Mouse (Mus musculus): ENCODE data around the gene 4933414I15Rik. TPM values are rescaled to one million over a fixed set of nuclear protein-coding genes. Genes with fewer than 3 reads are reported as not detected.

Gene 4933414I15Rik
- total and polyA plus RNA-seq, 2 experiments from 2014 or later, result not detected

- Histone ChIP-seq H3K27ac (ENCODE audit: low read depth, low read length) (no peak overlapping the region), H3K9ac (no peak overlapping the region), H3K9me3 (ENCODE audit: low read length) (no peaks in the 10 kb centered on the region), H3K36me3 (ENCODE audit: insufficient read depth) (no peaks in the 10 kb centered on the region), H3K27me3 (ENCODE audit: insufficient read depth, low read length) (no peaks in the 10 kb centered on the region), H3K4me2 (ENCODE audit: low read depth) (no peak overlapping the region), H3K4me3 (ENCODE audit: low read depth, low read length) (no peak overlapping the region), H3K4me1 (ENCODE audit: insufficient read depth) (no peaks in the 10 kb centered on the region)
- ATAC-seq (no peak), DNase-seq (no peak)
- no peak for TF ChIP-seq CTCF (IDR thresholded peaks at IDR 0.05; ENCODE audit: low read depth)
- WGBS, result 76% methylated on average over 12 of the region's 12 CpGs
These were observed 1.2 kb downstream of the 4933414I15Rik start for GRCm38 (mm10) chr11:50942386-50942785.

GRCm38 (mm10) chr11:50939621-50940366 is 3.8 kb downstream of the 4933414I15Rik start:
- peak; percentile 86 for DNase-seq
- no peak overlapping the region for H3K27ac ChIP-seq (ENCODE audit: low read depth, low read length)
- no peaks in the 10 kb centered on the region for H3K4me1 ChIP-seq (ENCODE audit: insufficient read depth)
- 38% methylated on average over 14 of the region's 14 CpGs for WGBS
- ATAC-seq, result peak; percentile 53
- H3K4me3 ChIP-seq (ENCODE audit: low read depth, low read length), result no peak overlapping the region
- no peaks in the 10 kb centered on the region for H3K9me3 ChIP-seq (ENCODE audit: low read length)
- no peaks in the 10 kb centered on the region for H3K27me3 ChIP-seq (ENCODE audit: insufficient read depth, low read length)
- H3K36me3 ChIP-seq (ENCODE audit: insufficient read depth), result no peaks in the 10 kb centered on the region
- TF ChIP-seq CTCF (IDR thresholded peaks at IDR 0.05; ENCODE audit: low read depth), result peak; percentile 95
- no peak overlapping the region for H3K4me2 ChIP-seq (ENCODE audit: low read depth)
- no peak overlapping the region for H3K9ac ChIP-seq

- H3K27ac ChIP-seq (ENCODE audit: low read depth, low read length), result no peak overlapping the region
- no peak for TF ChIP-seq CTCF (IDR thresholded peaks at IDR 0.05; ENCODE audit: low read depth)
- H3K4me1 ChIP-seq (ENCODE audit: insufficient read depth), result no peaks in the 10 kb centered on the region
- DNase-seq (no peak), ATAC-seq (no peak)
- no peak overlapping the region for H3K4me2 ChIP-seq (ENCODE audit: low read depth)
- no peaks in the 10 kb centered on the region for H3K9me3 ChIP-seq (ENCODE audit: low read length)
- H3K27me3 ChIP-seq (ENCODE audit: insufficient read depth, low read length), result no peaks in the 10 kb centered on the region
- H3K9ac ChIP-seq, result no peak overlapping the region
- whole genome bisulfite sequencing, result 80% methylated on average over 8 of the region's 8 CpGs
- H3K36me3 ChIP-seq (ENCODE audit: insufficient read depth), result no peaks in the 10 kb centered on the region
- no peak overlapping the region for H3K4me3 ChIP-seq (ENCODE audit: low read depth, low read length)
These were observed 5.1 kb downstream of the 4933414I15Rik start for GRCm38 (mm10) chr11:50938435-50938834.

- no peaks in the 10 kb centered on the region for H3K27me3 ChIP-seq (ENCODE audit: insufficient read depth, low read length)
- H3K9me3 ChIP-seq (ENCODE audit: low read length), result no peaks in the 10 kb centered on the region
- no peak for ATAC-seq
- WGBS, result 61% methylated on average over 1 of the region's 1 CpGs
- H3K4me3 ChIP-seq (ENCODE audit: low read depth, low read length), result peak overlapping the region; percentile 66
- peak overlapping the region; percentile 72; the same call in 1 of the 2 replicates for H3K9ac ChIP-seq
- H3K4me2 ChIP-seq (ENCODE audit: low read depth), result peak overlapping the region; percentile 89
- DNase-seq, result no peak
- H3K36me3 ChIP-seq (ENCODE audit: insufficient read depth), result no peaks in the 10 kb centered on the region
- no peak for TF ChIP-seq CTCF (IDR thresholded peaks at IDR 0.05; ENCODE audit: low read depth)
- H3K27ac ChIP-seq (ENCODE audit: low read depth, low read length), result 0 out of 2 replicates have a peak overlapping the region, but pooled peaks have one; percentile 22
- peaks cover 5% of the 10 kb centered on the region; the same call in 1 of the 2 replicates for H3K4me1 ChIP-seq (ENCODE audit: insufficient read depth)
These were observed 11.5 kb downstream of the 4933414I15Rik start for GRCm38 (mm10) chr11:50932040-50932439.

GRCm38 (mm10) chr11:50931451-50931866 is 12.1 kb downstream of the 4933414I15Rik start, which contains the start of gene Zfp354b:
TSS of gene Zfp354b (minus strand) at chr11:50931633.
- Histone ChIP-seq H3K4me2 (ENCODE audit: low read depth) (peak within 1 kb of the TSS; percentile 89), H3K27me3 (ENCODE audit: insufficient read depth, low read length) (no peaks in the 10 kb centered on the region), H3K36me3 (ENCODE audit: insufficient read depth) (no peaks in the 10 kb centered on the region), H3K4me3 (ENCODE audit: low read depth, low read length) (peak within 1 kb of the TSS; percentile 66), H3K27ac (ENCODE audit: low read depth, low read length) (peak within 1 kb of the TSS; percentile 80), H3K9me3 (ENCODE audit: low read length) (no peaks in the 10 kb centered on the region), H3K9ac (peak within 1 kb of the TSS; percentile 72), H3K4me1 (ENCODE audit: insufficient read depth) (peaks cover 5% of the 10 kb centered on the region; the same call in 1 of the 2 replicates)
- ATAC-seq (peak; percentile 96), DNase-seq (peak; percentile 92)
- WGBS, result 2% methylated on average over 18 of the region's 18 CpGs
- 0 out of 2 replicates have a peak, but pooled peaks have one; percentile 4 for TF ChIP-seq CTCF (IDR thresholded peaks at IDR 0.05; ENCODE audit: low read depth)

GRCm38 (mm10) chr11:50931021-50931420 is 12.5 kb downstream of the 4933414I15Rik start:
- under 1% methylated on average over 16 of the region's 16 CpGs for WGBS
- Histone ChIP-seq H3K27ac (ENCODE audit: low read depth, low read length) (peak overlapping the region; percentile 80), H3K4me1 (ENCODE audit: insufficient read depth) (peaks cover 5% of the 10 kb centered on the region; the same call in 1 of the 2 replicates), H3K4me2 (ENCODE audit: low read depth) (peak overlapping the region; percentile 89), H3K4me3 (ENCODE audit: low read depth, low read length) (peak overlapping the region; percentile 66), H3K36me3 (ENCODE audit: insufficient read depth) (no peaks in the 10 kb centered on the region), H3K9me3 (ENCODE audit: low read length) (no peaks in the 10 kb centered on the region), H3K27me3 (ENCODE audit: insufficient read depth, low read length) (no peaks in the 10 kb centered on the region), H3K9ac (peak overlapping the region; percentile 72)
- no peak for DNase-seq
- TF ChIP-seq CTCF (IDR thresholded peaks at IDR 0.05; ENCODE audit: low read depth), result no peak
- ATAC-seq, result peak; percentile 62

GRCm38 (mm10) chr11:50930469-50931014 is 13.0 kb downstream of the 4933414I15Rik start:
- WGBS, result 33% methylated on average over 14 of the region's 14 CpGs

More at GRCm38 (mm10) chr11:50930469-50931014, 13.0 kb downstream of the 4933414I15Rik start:
- Histone ChIP-seq H3K9me3 (ENCODE audit: low read length) (no peaks in the 10 kb centered on the region), H3K4me2 (ENCODE audit: low read depth) (peak overlapping the region; percentile 89), H3K27ac (ENCODE audit: low read depth, low read length) (peak overlapping the region; percentile 80), H3K27me3 (ENCODE audit: insufficient read depth, low read length) (no peaks in the 10 kb centered on the region), H3K36me3 (ENCODE audit: insufficient read depth) (no peaks in the 10 kb centered on the region), H3K9ac (peak overlapping the region; percentile 72), H3K4me3 (ENCODE audit: low read depth, low read length) (peak overlapping the region; percentile 66), H3K4me1 (ENCODE audit: insufficient read depth) (peaks cover 5% of the 10 kb centered on the region; the same call in 1 of the 2 replicates)
- DNase-seq, result peak; percentile 3
- no peak for TF ChIP-seq CTCF (IDR thresholded peaks at IDR 0.05; ENCODE audit: low read depth)
- 0 out of 2 replicates have a peak, but pooled peaks have one; percentile 16 for ATAC-seq
